In genomic region chr2:84961300-84961699, GRCm38 (mm10) we compare ENCODE assay signal across 10 mouse cellular contexts. TPM values are rescaled to one million over a fixed set of nuclear protein-coding genes. Genes with fewer than 3 reads are reported as not detected.
DNase-seq lines count a peak whose midpoint lies in the region; ATAC-seq lines count a peak whose summit lies in the region.
"Had no signal": no experiment of that assay in that cellular context is flagged by ENCODE, and none has a peak within 500 bp of the region (broad histone marks: within the 10 kb centered on the region; RNA-seq: fewer than 3 reads in every experiment).

No protein-coding gene starts in this region.

- no peak overlapping the region for H3K27ac ChIP-seq in liver, embryonic 15.5 days (replicated peaks)
- no peak overlapping the region for H3K27ac ChIP-seq in hindbrain, embryonic 12.5 days
- H3K27ac ChIP-seq in midbrain, embryonic 15.5 days: no peak overlapping the region
- H3K27ac ChIP-seq: embryonic facial prominence, embryonic 13.5 days had no signal

- 68% methylated on average over 2 of the region's 2 CpGs for WGBS in liver, embryonic 15.5 days (ENCODE audit: insufficient replicate concordance)
- WGBS in hindbrain, embryonic 12.5 days: 64% methylated on average over 2 of the region's 2 CpGs
- 91% methylated on average over 2 of the region's 2 CpGs for WGBS in midbrain, embryonic 15.5 days

- no peaks in the 10 kb centered on the region for H3K27me3 ChIP-seq in liver, embryonic 15.5 days
- H3K27me3 ChIP-seq in hindbrain, embryonic 12.5 days: no peaks in the 10 kb centered on the region
- no peaks in the 10 kb centered on the region for H3K27me3 ChIP-seq in midbrain, embryonic 15.5 days (replicated peaks)
- H3K27me3 ChIP-seq: embryonic facial prominence, embryonic 13.5 days had no signal

- H3K36me3 ChIP-seq in liver, embryonic 15.5 days (replicated peaks): peaks cover 41% of the 10 kb centered on the region
- H3K36me3 ChIP-seq in hindbrain, embryonic 12.5 days: no peaks in the 10 kb centered on the region
- H3K36me3 ChIP-seq in midbrain, embryonic 15.5 days (replicated peaks): no peaks in the 10 kb centered on the region

- peaks cover 17% of the 10 kb centered on the region for H3K4me1 ChIP-seq in liver, embryonic 15.5 days (replicated peaks)
- peaks cover 5% of the 10 kb centered on the region; the same call in 1 of the 2 replicates for H3K4me1 ChIP-seq in hindbrain, embryonic 12.5 days
- H3K4me1 ChIP-seq in midbrain, embryonic 15.5 days: no peaks in the 10 kb centered on the region
- H3K4me1 ChIP-seq: embryonic facial prominence, embryonic 13.5 days had no signal

- H3K9ac ChIP-seq in liver, embryonic 15.5 days: no peak overlapping the region
- H3K9ac ChIP-seq in hindbrain, embryonic 12.5 days: no peak overlapping the region
- no peak overlapping the region for H3K9ac ChIP-seq in midbrain, embryonic 15.5 days
- H3K9ac ChIP-seq: embryonic facial prominence, embryonic 13.5 days had no signal

- DNase-seq in 416B (ENCODE audit: low read depth): peak; percentile 18
- DNase-seq in adrenal gland, adult 2 months: peak; percentile 87
- DNase-seq in heart, postnatal 10 days: peak; percentile 76 to 80
- no peak for DNase-seq in embryo, embryonic 9.5 days (ENCODE audit: extremely low spot score)
- no peak for DNase-seq in left cerebral cortex, postnatal 14 days (ENCODE audit: low spot score in 2 of 2)

- no peaks in the 10 kb centered on the region for H3K9me3 ChIP-seq in liver, embryonic 15.5 days (replicated peaks)
- H3K9me3 ChIP-seq in hindbrain, embryonic 12.5 days (replicated peaks): no peaks in the 10 kb centered on the region
- no peaks in the 10 kb centered on the region for H3K9me3 ChIP-seq in midbrain, embryonic 15.5 days
- H3K9me3 ChIP-seq: embryonic facial prominence, embryonic 13.5 days had no signal

- H3K4me2 ChIP-seq in liver, embryonic 15.5 days: no peak overlapping the region
- H3K4me2 ChIP-seq in hindbrain, embryonic 12.5 days (replicated peaks): no peak overlapping the region
- no peak overlapping the region for H3K4me2 ChIP-seq in midbrain, embryonic 15.5 days
- H3K4me2 ChIP-seq: embryonic facial prominence, embryonic 13.5 days had no signal

- H3K4me3 ChIP-seq in liver, embryonic 15.5 days (replicated peaks): no peak overlapping the region
- no peak overlapping the region for H3K4me3 ChIP-seq in hindbrain, embryonic 12.5 days
- no peak overlapping the region for H3K4me3 ChIP-seq in midbrain, embryonic 15.5 days
- H3K4me3 ChIP-seq: embryonic facial prominence, embryonic 13.5 days had no signal

- ATAC-seq in liver, embryonic 15.5 days (ENCODE audit: insufficient read depth): peak; percentile 44; the same call in 1 of the 2 replicates
- no peak for ATAC-seq in hindbrain, embryonic 12.5 days (ENCODE audit: low FRiP score)
- no peak for ATAC-seq in midbrain, embryonic 15.5 days (replicated peaks)

- intact Hi-C loops in heart, postnatal 10 days (cut with DNase I): no loop called here
- intact Hi-C loops in left cerebral cortex, postnatal 14 days (cut with DNase I): no loop called here

RNA-seq across cellular contexts. Expression of gene Prg2, which starts 19.0 kb away (rescaled TPM):
- not detected for total RNA-seq in adrenal gland, adult 2 months (2021)
- polyA plus RNA-seq in adrenal gland, adult 2 months (2012; rRNA removed): not detected in 2 replicates
- under 1 TPM in 1 of 2 experiments, not detected in 1; 0.55 TPM for total RNA-seq in heart, postnatal 10 days (2021)
- 26.7 and 68.4 TPM in 2 replicates for polyA plus RNA-seq in liver, embryonic 15.5 days (2015; fragmentation: Nextera tagmentation; extraction: Ambion mirVana)
- 0.26 TPM in 1 of 2 replicates, not detected in the other for polyA plus RNA-seq in hindbrain, embryonic 12.5 days (2016; fragmentation: Nextera tagmentation; extraction: Ambion mirVana)
- 0.35 and 0.42 TPM in 2 replicates for polyA plus RNA-seq in midbrain, embryonic 15.5 days (2015; fragmentation: Nextera tagmentation; extraction: Ambion mirVana)
- total RNA-seq in left cerebral cortex, postnatal 14 days (2021): not detected
- polyA plus RNA-seq: testis, adult 2 months had no signal

RNA-seq across cellular contexts. Expression of gene Slc43a3, which starts 24.9 kb away (rescaled TPM):
- 10 to 100 TPM; 62.5 to 80.9 TPM for total RNA-seq in adrenal gland, adult 2 months (2021)
- 57.5 and 59.7 TPM in 2 replicates for polyA plus RNA-seq in adrenal gland, adult 2 months (2012; rRNA removed)
- total RNA-seq in heart, postnatal 10 days (2021): 100 to 1,000 TPM in 1 of 2 experiments, 10 to 100 TPM in 1; 53.0 to 109 TPM
- polyA plus RNA-seq in liver, embryonic 15.5 days (2015; fragmentation: Nextera tagmentation; extraction: Ambion mirVana): 113 and 114 TPM in 2 replicates
- 20.7 and 21.2 TPM in 2 replicates for polyA plus RNA-seq in hindbrain, embryonic 12.5 days (2016; fragmentation: Nextera tagmentation; extraction: Ambion mirVana)
- polyA plus RNA-seq in midbrain, embryonic 15.5 days (2015; fragmentation: Nextera tagmentation; extraction: Ambion mirVana): 3.8 and 5.6 TPM in 2 replicates
- total RNA-seq in left cerebral cortex, postnatal 14 days (2021): 1 to 10 TPM in 1 of 2 experiments, under 1 TPM in 1; 0.99 to 1.1 TPM

RNA-seq across cellular contexts. Expression of gene Prg3, which starts 26.7 kb away (rescaled TPM):
- not detected for total RNA-seq in adrenal gland, adult 2 months (2021)
- not detected in 2 replicates for polyA plus RNA-seq in adrenal gland, adult 2 months (2012; rRNA removed)
- total RNA-seq in heart, postnatal 10 days (2021): not detected
- polyA plus RNA-seq in liver, embryonic 15.5 days (2015; fragmentation: Nextera tagmentation; extraction: Ambion mirVana): 1.8 and 6.4 TPM in 2 replicates
- not detected in 2 replicates for polyA plus RNA-seq in hindbrain, embryonic 12.5 days (2016; fragmentation: Nextera tagmentation; extraction: Ambion mirVana)
- polyA plus RNA-seq in midbrain, embryonic 15.5 days (2015; fragmentation: Nextera tagmentation; extraction: Ambion mirVana): not detected in 2 replicates
- not detected for total RNA-seq in left cerebral cortex, postnatal 14 days (2021)
- polyA plus RNA-seq: testis, adult 2 months had no signal

Comparison
In these comparisons a context has a peak if more than half of its experiments do, and no peak if none do; other contexts are left out.
1. DNase-seq: peak in 416B (single experiment), adrenal gland, adult 2 months (single experiment) and heart, postnatal 10 days (2 of 2); none in embryo, embryonic 9.5 days (single experiment) and left cerebral cortex, postnatal 14 days (0 of 2).
2. RNA of gene Prg2, which starts 19.0 kb away (polyA plus RNA-seq): 26.7 to 68.4 TPM in liver, embryonic 15.5 days; 0.35 to 0.42 TPM in midbrain, embryonic 15.5 days, 0.26 TPM in hindbrain, embryonic 12.5 days and not detected in adrenal gland, adult 2 months; every median in the first group is over 10 times any median in the second.